Mouse (Mus musculus): ENCODE results near the gene Jag2. TPM values are rescaled to one million over a fixed set of nuclear protein-coding genes. Genes with fewer than 3 reads are reported as not detected.

Gene Jag2
- total RNA-seq, 1 experiment, result 54.1 TPM

DNA sequence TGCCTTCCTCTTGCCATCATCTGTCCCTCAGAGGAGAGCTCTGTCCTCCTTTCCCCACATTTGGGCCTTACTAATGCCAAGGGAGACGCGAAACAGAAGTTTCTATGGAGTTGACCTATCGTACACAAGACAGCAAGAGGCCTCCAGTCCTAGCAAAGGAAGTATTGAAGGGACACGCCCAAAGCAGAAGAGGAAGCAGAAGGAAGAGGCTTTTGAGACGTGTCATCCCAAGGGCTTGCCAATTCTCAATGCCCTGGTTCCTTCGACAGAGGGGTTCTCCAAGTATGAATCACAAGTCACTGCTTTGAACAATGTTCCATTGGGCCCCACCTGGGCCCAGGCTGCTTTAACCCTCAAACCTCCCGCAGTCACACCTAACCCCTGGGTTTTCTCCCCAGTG lies 64.8 kb downstream of the Jag2 start:
- Histone ChIP-seq H3K4me3 (ENCODE audit: insufficient read depth in 1 of 2, low read depth in 1 of 2, low read length in 2 of 2, poor library complexity in 1 of 2, severe bottlenecking in 1 of 2) (no peak overlapping the region), H3K27ac (ENCODE audit: insufficient read depth, low read depth, low read length, poor library complexity, severe bottlenecking) (no peak overlapping the region), H3K9me3 (ENCODE audit: control insufficient read depth, insufficient read depth, low read depth, low read length) (no peaks in the 10 kb centered on the region), H3K9ac (ENCODE audit: insufficient read depth, low read depth, low read length, poor library complexity, severe bottlenecking) (no peak overlapping the region), H3K36me3 (ENCODE audit: control insufficient read depth, insufficient read depth, low read length, poor library complexity, severe bottlenecking) (no peaks in the 10 kb centered on the region), H3K4me1 (ENCODE audit: control insufficient read depth in 2 of 2, insufficient read depth in 2 of 2, low read length in 2 of 2, poor library complexity in 1 of 2) (peaks cover 0 to 8% of the 10 kb centered on the region in 2 experiments; a peak in 1 of 4 replicates)
- no peak for TF ChIP-seq MAFK (IDR thresholded peaks at IDR 0.05; ENCODE audit: insufficient read depth, low read depth, low read length)
- no peak for TF ChIP-seq ZNF384 (IDR thresholded peaks at IDR 0.05; ENCODE audit: low read depth, low read length)
- DNase-seq (ENCODE audit: low read depth, low spot score), result no peak
- in situ Hi-C loops (cut with MboI; ENCODE audit: low sequenced_read_pairs in 2 of 2, unreplicated experiment in 2 of 2), result no loop called here

DNA sequence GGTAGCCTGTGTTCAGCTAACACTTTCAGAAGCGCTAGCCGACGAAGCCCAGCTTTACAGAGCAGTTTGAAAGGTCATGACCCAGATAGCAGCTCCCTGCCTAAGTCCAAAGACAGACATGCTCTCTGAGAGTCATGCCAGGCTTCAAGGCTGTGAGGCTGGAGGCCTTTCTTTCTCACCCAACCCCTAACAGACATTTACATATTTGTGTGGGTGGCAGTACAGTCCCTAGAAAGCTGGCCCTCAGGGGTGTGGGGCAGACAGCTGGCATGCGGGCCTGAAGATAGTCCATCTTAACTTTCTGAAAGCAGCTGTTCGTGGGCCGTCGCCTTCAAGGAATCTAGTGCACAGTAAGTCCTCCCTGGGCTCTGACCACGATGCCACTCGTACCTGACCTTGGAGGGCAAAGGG lies 67.7 kb downstream of the Jag2 start:
- no peaks in the 10 kb centered on the region for H3K36me3 ChIP-seq (ENCODE audit: control insufficient read depth, insufficient read depth, low read length, poor library complexity, severe bottlenecking)
- no peaks in the 10 kb centered on the region for H3K9me3 ChIP-seq (ENCODE audit: control insufficient read depth, insufficient read depth, low read depth, low read length)
- in situ Hi-C loops (cut with MboI; ENCODE audit: low sequenced_read_pairs in 2 of 2, unreplicated experiment in 2 of 2), result no loop called here
- no peak overlapping the region for H3K4me3 ChIP-seq (ENCODE audit: insufficient read depth in 1 of 2, low read depth in 1 of 2, low read length in 2 of 2, poor library complexity in 1 of 2, severe bottlenecking in 1 of 2)
- no peak overlapping the region for H3K9ac ChIP-seq (ENCODE audit: insufficient read depth, low read depth, low read length, poor library complexity, severe bottlenecking)
- H3K4me1 ChIP-seq (ENCODE audit: control insufficient read depth in 2 of 2, insufficient read depth in 2 of 2, low read length in 2 of 2, poor library complexity in 1 of 2), result peaks cover 0 to 1% of the 10 kb centered on the region in 2 experiments; a peak in 1 of 4 replicates
- H3K27ac ChIP-seq (ENCODE audit: insufficient read depth, low read depth, low read length, poor library complexity, severe bottlenecking), result no peak overlapping the region
- DNase-seq (ENCODE audit: low read depth, low spot score), result no peak
- TF ChIP-seq HCFC1 (IDR thresholded peaks at IDR 0.05; ENCODE audit: borderline replicate concordance, insufficient read depth, low read length) (no peak), CHD2 (IDR thresholded peaks at IDR 0.05; ENCODE audit: low read depth, low read length) (no peak), ZNF384 (IDR thresholded peaks at IDR 0.05; ENCODE audit: low read depth, low read length) (no peak), ZC3H11A (IDR thresholded peaks at IDR 0.05; ENCODE audit: borderline replicate concordance, low read depth, low read length) (no peak)

DNA sequence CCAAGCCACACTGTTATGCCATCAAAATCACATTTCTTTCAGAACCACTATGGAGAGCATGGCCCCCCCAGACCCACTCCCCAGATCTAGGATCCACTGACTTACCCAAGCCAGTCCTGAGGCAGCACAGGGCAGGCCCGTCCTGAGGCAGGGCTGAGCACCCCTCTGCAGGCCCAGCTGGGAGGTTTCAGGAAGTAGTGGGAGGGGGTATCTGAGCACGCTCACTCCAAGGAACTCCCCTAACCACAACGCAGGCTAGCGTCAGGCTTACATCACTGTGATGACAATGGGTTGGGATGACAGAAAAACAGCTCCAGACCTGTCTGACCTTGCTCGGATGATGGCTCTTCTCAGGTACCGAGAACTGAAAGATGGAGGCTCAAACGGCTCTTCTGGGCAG lies 68.8 kb downstream of the Jag2 start:
- in situ Hi-C loops (cut with MboI; ENCODE audit: low sequenced_read_pairs in 2 of 2, unreplicated experiment in 2 of 2), result no loop called here
- Histone ChIP-seq H3K9ac (ENCODE audit: insufficient read depth, low read depth, low read length, poor library complexity, severe bottlenecking) (no peak overlapping the region), H3K9me3 (ENCODE audit: control insufficient read depth, insufficient read depth, low read depth, low read length) (no peaks in the 10 kb centered on the region), H3K36me3 (ENCODE audit: control insufficient read depth, insufficient read depth, low read length, poor library complexity, severe bottlenecking) (no peaks in the 10 kb centered on the region), H3K4me3 (ENCODE audit: insufficient read depth in 1 of 2, low read depth in 1 of 2, low read length in 2 of 2, poor library complexity in 1 of 2, severe bottlenecking in 1 of 2) (no peak overlapping the region), H3K27ac (ENCODE audit: insufficient read depth, low read depth, low read length, poor library complexity, severe bottlenecking) (no peak overlapping the region), H3K4me1 (ENCODE audit: control insufficient read depth in 2 of 2, insufficient read depth in 2 of 2, low read length in 2 of 2, poor library complexity in 1 of 2) (no peaks in the 10 kb centered on the region)
- DNase-seq (ENCODE audit: low read depth, low spot score), result no peak
- no peak for TF ChIP-seq ZC3H11A (IDR thresholded peaks at IDR 0.05; ENCODE audit: borderline replicate concordance, low read depth, low read length)
- no peak for TF ChIP-seq MAFK (IDR thresholded peaks at IDR 0.05; ENCODE audit: insufficient read depth, low read depth, low read length)
- no peak for TF ChIP-seq CHD2 (IDR thresholded peaks at IDR 0.05; ENCODE audit: low read depth, low read length)
- TF ChIP-seq HCFC1 (IDR thresholded peaks at IDR 0.05; ENCODE audit: borderline replicate concordance, insufficient read depth, low read length), result no peak
- TF ChIP-seq ZNF384 (IDR thresholded peaks at IDR 0.05; ENCODE audit: low read depth, low read length), result no peak

DNA sequence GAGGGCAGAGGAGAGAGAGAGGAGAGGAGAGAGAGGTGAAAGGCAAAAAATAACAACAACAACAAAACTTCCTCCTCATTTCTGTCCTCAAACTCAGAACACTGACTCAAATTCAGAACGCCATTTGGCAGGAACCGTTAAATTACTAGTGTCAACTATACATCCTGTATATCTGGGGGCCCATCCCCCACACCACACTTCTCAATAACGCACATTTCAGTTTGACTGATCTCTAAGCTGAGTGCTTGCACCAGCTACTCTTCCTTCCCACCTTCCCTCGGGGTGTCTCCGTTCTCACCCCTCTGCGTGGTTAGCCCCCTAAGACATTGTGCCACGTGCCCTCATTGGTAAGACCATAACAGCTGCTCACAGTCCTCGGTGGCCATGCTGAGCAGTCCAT lies 69.6 kb downstream of the Jag2 start:
- Histone ChIP-seq H3K36me3 (ENCODE audit: control insufficient read depth, insufficient read depth, low read length, poor library complexity, severe bottlenecking) (no peaks in the 10 kb centered on the region), H3K9me3 (ENCODE audit: control insufficient read depth, insufficient read depth, low read depth, low read length) (no peaks in the 10 kb centered on the region), H3K4me1 (ENCODE audit: control insufficient read depth in 2 of 2, insufficient read depth in 2 of 2, low read length in 2 of 2, poor library complexity in 1 of 2) (no peaks in the 10 kb centered on the region), H3K9ac (ENCODE audit: insufficient read depth, low read depth, low read length, poor library complexity, severe bottlenecking) (no peak overlapping the region), H3K27ac (ENCODE audit: insufficient read depth, low read depth, low read length, poor library complexity, severe bottlenecking) (no peak overlapping the region), H3K4me3 (ENCODE audit: insufficient read depth in 1 of 2, low read depth in 1 of 2, low read length in 2 of 2, poor library complexity in 1 of 2, severe bottlenecking in 1 of 2) (no peak overlapping the region)
- TF ChIP-seq MAFK (IDR thresholded peaks at IDR 0.05; ENCODE audit: insufficient read depth, low read depth, low read length), result no peak
- TF ChIP-seq ZNF384 (IDR thresholded peaks at IDR 0.05; ENCODE audit: low read depth, low read length), result no peak
- no peak for TF ChIP-seq CHD2 (IDR thresholded peaks at IDR 0.05; ENCODE audit: low read depth, low read length)
- no peak for TF ChIP-seq HCFC1 (IDR thresholded peaks at IDR 0.05; ENCODE audit: borderline replicate concordance, insufficient read depth, low read length)
- no peak for TF ChIP-seq ZC3H11A (IDR thresholded peaks at IDR 0.05; ENCODE audit: borderline replicate concordance, low read depth, low read length)
- DNase-seq (ENCODE audit: low read depth, low spot score), result no peak
- in situ Hi-C loops (cut with MboI; ENCODE audit: low sequenced_read_pairs in 2 of 2, unreplicated experiment in 2 of 2), result no loop called here

- DNase-seq (ENCODE audit: low read depth, low spot score), result no peak
- Histone ChIP-seq H3K9me3 (ENCODE audit: control insufficient read depth, insufficient read depth, low read depth, low read length) (no peaks in the 10 kb centered on the region), H3K4me3 (ENCODE audit: insufficient read depth in 1 of 2, low read depth in 1 of 2, low read length in 2 of 2, poor library complexity in 1 of 2, severe bottlenecking in 1 of 2) (no peak overlapping the region), H3K27ac (ENCODE audit: insufficient read depth, low read depth, low read length, poor library complexity, severe bottlenecking) (no peak overlapping the region), H3K9ac (ENCODE audit: insufficient read depth, low read depth, low read length, poor library complexity, severe bottlenecking) (no peak overlapping the region), H3K4me1 (ENCODE audit: control insufficient read depth in 2 of 2, insufficient read depth in 2 of 2, low read length in 2 of 2, poor library complexity in 1 of 2) (no peaks in the 10 kb centered on the region), H3K36me3 (ENCODE audit: control insufficient read depth, insufficient read depth, low read length, poor library complexity, severe bottlenecking) (no peaks in the 10 kb centered on the region)
- in situ Hi-C loops (cut with MboI; ENCODE audit: low sequenced_read_pairs in 2 of 2, unreplicated experiment in 2 of 2), result no loop called here
- TF ChIP-seq ZNF384 (IDR thresholded peaks at IDR 0.05; ENCODE audit: low read depth, low read length), result no peak
- no peak for TF ChIP-seq HCFC1 (IDR thresholded peaks at IDR 0.05; ENCODE audit: borderline replicate concordance, insufficient read depth, low read length)
These were observed 70.8 kb downstream of the Jag2 start for GRCm38 (mm10) chr12:112858581-112859336.

Other genes with a start within 250 kb of the Jag2 start
- gene Cep170b, start 209.3 kb downstream of the Jag2 start, total RNA-seq (2012; rRNA removed), result 46.1 and 47.7 TPM in 2 replicates
- 2.4 and 4.7 TPM in 2 replicates for gene Pld4, start 169.1 kb downstream of the Jag2 start, total RNA-seq (2012; rRNA removed)
- 22.8 and 25.2 TPM in 2 replicates for gene Ahnak2, start 127.1 kb downstream of the Jag2 start, total RNA-seq (2012; rRNA removed)
- gene Clba1, start 120.8 kb downstream of the Jag2 start, total RNA-seq (2012; rRNA removed), result 3.1 and 5.0 TPM in 2 replicates
- 74.8 and 78.2 TPM in 2 replicates for gene Cdca4, start 100.4 kb downstream of the Jag2 start, total RNA-seq (2012; rRNA removed)
- 0.36 and 0.48 TPM in 2 replicates for gene Gpr132, start 61.5 kb downstream of the Jag2 start, total RNA-seq (2012; rRNA removed)
- 21.9 and 28.1 TPM in 2 replicates for gene Nudt14, start 12.3 kb upstream of the Jag2 start, total RNA-seq (2012; rRNA removed)
- 13.4 and 15.2 TPM in 2 replicates for gene Btbd6, start 46.7 kb upstream of the Jag2 start, total RNA-seq (2012; rRNA removed)
- gene Brf1, start 70.9 kb upstream of the Jag2 start, total RNA-seq (2012; rRNA removed), result 56.4 and 63.4 TPM in 2 replicates
- gene Pacs2, start 84.7 kb upstream of the Jag2 start, total RNA-seq (2012; rRNA removed), result 17.2 and 20.7 TPM in 2 replicates
- gene Tex22, start 144.7 kb upstream of the Jag2 start, total RNA-seq (2012; rRNA removed), result 0.22 and 0.79 TPM in 2 replicates
- 30.3 and 49.7 TPM in 2 replicates for gene Mta1, start 168.5 kb upstream of the Jag2 start, total RNA-seq (2012; rRNA removed)
- gene Crip2, start 210.5 kb upstream of the Jag2 start, total RNA-seq (2012; rRNA removed), result 54.6 and 62.2 TPM in 2 replicates
- gene Crip1, start 216.5 kb upstream of the Jag2 start, total RNA-seq (2012; rRNA removed), result 173 and 210 TPM in 2 replicates
- gene Tedc1, start 226.6 kb upstream of the Jag2 start, total RNA-seq (2012; rRNA removed), result 30.3 and 48.0 TPM in 2 replicates

Measured in ES-E14 (cell line).